11 mouse cellular contexts compared by ENCODE assay signal in the genomic region with DNA sequence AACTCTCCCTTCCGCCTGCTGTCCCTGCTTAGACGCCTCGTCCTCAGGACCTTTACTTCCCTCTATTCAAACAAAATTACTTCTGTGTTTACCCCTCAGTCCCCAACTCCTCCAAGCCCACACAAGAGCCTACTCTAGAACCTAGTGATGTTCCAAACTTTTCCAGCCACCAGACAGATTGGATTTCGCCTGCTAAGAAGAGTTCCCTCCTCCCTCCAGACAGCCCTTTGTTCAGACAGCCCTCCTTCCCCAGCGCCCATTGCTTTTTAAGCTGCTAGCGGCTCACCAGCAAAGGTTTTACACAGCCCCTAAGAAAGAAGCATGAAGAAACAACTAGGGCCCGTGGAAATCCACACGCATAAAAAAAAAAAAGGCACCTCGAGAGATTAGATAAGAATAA. TPM values are rescaled to one million over a fixed set of nuclear protein-coding genes. Genes with fewer than 3 reads are reported as not detected.
DNase-seq lines count a peak whose midpoint lies in the region; ATAC-seq and TF ChIP-seq lines count a peak whose summit lies in the region.
"Had no signal": no experiment of that assay in that cellular context is flagged by ENCODE, and none has a peak within 500 bp of the region (broad histone marks: within the 10 kb centered on the region; RNA-seq: fewer than 3 reads in every experiment).

No protein-coding gene starts in this region.

- H3K27ac ChIP-seq in heart, postnatal 0 days (ENCODE audit: low read depth), result no peak overlapping the region
- H3K27ac ChIP-seq in embryonic facial prominence, embryonic 14.5 days (replicated peaks; ENCODE audit: low read depth, low read length), result no peak overlapping the region
- H3K27ac ChIP-seq in hindbrain, postnatal 0 days, result no peak overlapping the region
- no peak overlapping the region for H3K27ac ChIP-seq in midbrain, embryonic 14.5 days (replicated peaks; ENCODE audit: low read depth, low read length)

- H3K4me3 ChIP-seq in heart, postnatal 0 days (ENCODE audit: low read depth, low read length), result peak overlapping the region; percentile 65; the same call in 1 of the 2 replicates
- peak overlapping the region; percentile 63 for H3K4me3 ChIP-seq in embryonic facial prominence, embryonic 14.5 days (ENCODE audit: low read depth, low read length)
- H3K4me3 ChIP-seq in hindbrain, postnatal 0 days (ENCODE audit: low read length), result peak overlapping the region; percentile 70
- peak overlapping the region; percentile 68 for H3K4me3 ChIP-seq in midbrain, embryonic 14.5 days (replicated peaks; ENCODE audit: low read depth, low read length)

- H3K9me3 ChIP-seq in heart, postnatal 0 days (replicated peaks; ENCODE audit: control insufficient read depth, low read length), result no peaks in the 10 kb centered on the region
- H3K9me3 ChIP-seq in embryonic facial prominence, embryonic 14.5 days (ENCODE audit: control insufficient read depth, low read length), result no peaks in the 10 kb centered on the region
- H3K9me3 ChIP-seq in hindbrain, postnatal 0 days (ENCODE audit: low read length), result no peaks in the 10 kb centered on the region
- H3K9me3 ChIP-seq in midbrain, embryonic 14.5 days (ENCODE audit: control insufficient read depth, low read length), result no peaks in the 10 kb centered on the region; the same call in 1 of the 2 replicates

- H3K36me3 ChIP-seq in heart, postnatal 0 days (replicated peaks; ENCODE audit: control insufficient read depth, insufficient read depth, low read length), result no peaks in the 10 kb centered on the region
- no peaks in the 10 kb centered on the region for H3K36me3 ChIP-seq in embryonic facial prominence, embryonic 14.5 days (ENCODE audit: control insufficient read depth, insufficient read depth, low read length)
- no peaks in the 10 kb centered on the region for H3K36me3 ChIP-seq in hindbrain, postnatal 0 days (ENCODE audit: insufficient read depth, low read length)
- H3K36me3 ChIP-seq in midbrain, embryonic 14.5 days (ENCODE audit: control insufficient read depth, insufficient read depth, low read length), result no peaks in the 10 kb centered on the region; the same call in 1 of the 2 replicates

- H3K4me2 ChIP-seq in heart, postnatal 0 days (ENCODE audit: low read depth, low read length), result no peak overlapping the region
- peak overlapping the region; percentile 98 for H3K4me2 ChIP-seq in embryonic facial prominence, embryonic 14.5 days (ENCODE audit: low read depth, low read length)
- H3K4me2 ChIP-seq in hindbrain, postnatal 0 days (ENCODE audit: low read depth, low read length), result peak overlapping the region; percentile 90
- H3K4me2 ChIP-seq in midbrain, embryonic 14.5 days (ENCODE audit: low read length), result peak overlapping the region; percentile 83

- DNase-seq in heart, postnatal 0 days (ENCODE audit: low spot score), result no peak
- no peak for DNase-seq in heart, postnatal 10 days
- peak; percentile 46 for DNase-seq in embryonic facial prominence, embryonic 14.5 days (ENCODE audit: low spot score)
- DNase-seq in hindbrain, postnatal 0 days (ENCODE audit: low spot score), result no peak
- DNase-seq in midbrain, embryonic 14.5 days, result peak; percentile 38
- DNase-seq in thymus, postnatal 14 days, result no peak
- no peak for DNase-seq in adrenal gland, postnatal 14 days
- no peak for DNase-seq in spleen, adult 18-20 months
- DNase-seq: cerebellum, adult 9-10 months; layer of hippocampus, postnatal 36 days had no signal

- H3K9ac ChIP-seq in heart, postnatal 0 days (replicated peaks; ENCODE audit: low read depth, low read length), result no peak overlapping the region
- H3K9ac ChIP-seq in embryonic facial prominence, embryonic 14.5 days (ENCODE audit: low read depth, low read length), result no peak overlapping the region
- no peak overlapping the region; the same call in 1 of the 2 replicates for H3K9ac ChIP-seq in hindbrain, postnatal 0 days (replicated peaks; ENCODE audit: low read length)
- peak overlapping the region; percentile 81 for H3K9ac ChIP-seq in midbrain, embryonic 14.5 days (replicated peaks; ENCODE audit: low read length)

- WGBS in heart, postnatal 0 days, result 56% methylated on average over 9 of the region's 9 CpGs
- whole genome bisulfite sequencing in embryonic facial prominence, embryonic 14.5 days, result 34% methylated on average over 9 of the region's 9 CpGs
- WGBS in hindbrain, postnatal 0 days, result 30% methylated on average over 9 of the region's 9 CpGs
- WGBS in midbrain, embryonic 14.5 days, result 20% methylated on average over 9 of the region's 9 CpGs

- H3K4me1 ChIP-seq in heart, postnatal 0 days (ENCODE audit: control insufficient read depth, insufficient read depth), result 0 out of 2 replicates have a peak, but pooled peaks cover 10% of the 10 kb centered on the region
- peaks cover 25% of the 10 kb centered on the region for H3K4me1 ChIP-seq in embryonic facial prominence, embryonic 14.5 days (ENCODE audit: control insufficient read depth, insufficient read depth, low read length)
- H3K4me1 ChIP-seq in hindbrain, postnatal 0 days (ENCODE audit: insufficient read depth, low read length), result peaks cover 4% of the 10 kb centered on the region; the same call in 1 of the 2 replicates
- peaks cover 15% of the 10 kb centered on the region; the same call in 1 of the 2 replicates for H3K4me1 ChIP-seq in midbrain, embryonic 14.5 days (ENCODE audit: control insufficient read depth, insufficient read depth, low read length)

- no peak for TF ChIP-seq CTCF in heart, postnatal 0 days (IDR thresholded peaks at IDR 0.05; ENCODE audit: low read depth)
- TF ChIP-seq CTCF in hindbrain, postnatal 0 days (IDR thresholded peaks at IDR 0.05; ENCODE audit: low read depth), result no peak

- no peak for ATAC-seq in heart, postnatal 0 days (ENCODE audit: insufficient read depth, low read depth)
- no peak for ATAC-seq in embryonic facial prominence, embryonic 14.5 days (ENCODE audit: low read depth)
- no peak for ATAC-seq in hindbrain, postnatal 0 days
- ATAC-seq in midbrain, embryonic 14.5 days (ENCODE audit: low FRiP score, low TSS enrichment), result no peak
- ATAC-seq: activated CD4-positive, CD25-positive, alpha-beta regulatory T cell, adult 4 months had no signal

- intact Hi-C loops in heart, postnatal 10 days (cut with DNase I), result no loop called here

- peaks cover 4% of the 10 kb centered on the region; the same call in 1 of the 2 replicates for H3K27me3 ChIP-seq in heart, postnatal 0 days (ENCODE audit: control insufficient read depth, insufficient read depth, low read length)
- no peaks in the 10 kb centered on the region for H3K27me3 ChIP-seq in embryonic facial prominence, embryonic 14.5 days (replicated peaks; ENCODE audit: control insufficient read depth, insufficient read depth, low read length)
- H3K27me3 ChIP-seq in hindbrain, postnatal 0 days (ENCODE audit: insufficient read depth, low read length), result no peaks in the 10 kb centered on the region
- no peaks in the 10 kb centered on the region for H3K27me3 ChIP-seq in midbrain, embryonic 14.5 days (ENCODE audit: control insufficient read depth, insufficient read depth, low read length)

- no peak for TF ChIP-seq EP300 in heart, postnatal 0 days (IDR thresholded peaks at IDR 0.05; ENCODE audit: low read depth)

RNA-seq across cellular contexts. Expression of gene Tiam1, which starts 2.0 kb away (rescaled TPM):
- 2.6 and 5.7 TPM in 2 replicates for total RNA-seq in heart, postnatal 0 days (2014; rRNA removed; ENCODE audit: low replicate concordance)
- polyA plus RNA-seq in heart, postnatal 0 days (2015; fragmentation: Nextera tagmentation; extraction: Ambion mirVana), result 3.6 and 5.5 TPM in 2 replicates
- 10 to 100 TPM; 11.4 to 12.0 TPM for total RNA-seq in heart, postnatal 10 days (2021)
- polyA plus RNA-seq in embryonic facial prominence, embryonic 14.5 days (2014; fragmentation: Nextera tagmentation; extraction: Ambion mirVana), result 31.0 and 34.6 TPM in 2 replicates
- 18.2 and 26.2 TPM in 2 replicates for total RNA-seq in hindbrain, postnatal 0 days (2014; rRNA removed)
- polyA plus RNA-seq in hindbrain, postnatal 0 days (2015; fragmentation: Nextera tagmentation; extraction: Ambion mirVana), result 14.3 and 15.1 TPM in 2 replicates
- polyA plus RNA-seq in midbrain, embryonic 14.5 days (2014; fragmentation: Nextera tagmentation; extraction: Ambion mirVana), result 34.6 and 40.0 TPM in 2 replicates
- total RNA-seq in adrenal gland, postnatal 14 days (2021), result 64.1 and 72.8 TPM in 2 replicates

Comparison
In these comparisons a context has a peak if more than half of its experiments do, and no peak if none do; other contexts are left out.
1. DNase-seq: peak in embryonic facial prominence, embryonic 14.5 days (single experiment) and midbrain, embryonic 14.5 days (single experiment); none in heart, postnatal 0 days (single experiment), heart, postnatal 10 days (0 of 2), hindbrain, postnatal 0 days (single experiment), thymus, postnatal 14 days (single experiment), adrenal gland, postnatal 14 days (single experiment) and spleen, adult 18-20 months (0 of 2).
2. Peak in every context shown above with its lines, with median percentiles within 50 percentile points of each other: H3K4me3 ChIP-seq.